Mouse (Mus musculus): ENCODE measurements around the gene Cdhr2.

Gene Cdhr2

GRCm38 (mm10) chr13:54753733-54754132 lies 52.5 kb downstream of the Cdhr2 start:
- no peak for DNase-seq

- DNase-seq: no peak
Observed at GRCm38 (mm10) chr13:54754169-54755080, 53.2 kb downstream of the Cdhr2 start.

- DNase-seq: no peak
Observed at GRCm38 (mm10) chr13:54755201-54755830, 54.1 kb downstream of the Cdhr2 start.

GRCm38 (mm10) chr13:54756156-54756712 lies 55.0 kb downstream of the Cdhr2 start:
- no peak for DNase-seq

- DNase-seq: no peak
Observed at GRCm38 (mm10) chr13:54757093-54757830, 56.0 kb downstream of the Cdhr2 start.

GRCm38 (mm10) chr13:54758045-54758755 lies 56.9 kb downstream of the Cdhr2 start:
- peak; percentile 84 to 90 for DNase-seq

- DNase-seq: no peak
Observed at GRCm38 (mm10) chr13:54758756-54759470, 57.7 kb downstream of the Cdhr2 start.

- DNase-seq: no peak
Observed at GRCm38 (mm10) chr13:54759496-54759895, 58.2 kb downstream of the Cdhr2 start.

GRCm38 (mm10) chr13:54760164-54760795 lies 59.0 kb downstream of the Cdhr2 start:
- DNase-seq: no peak

GRCm38 (mm10) chr13:54760906-54761305 lies 59.6 kb downstream of the Cdhr2 start:
- DNase-seq: no peak

- no peak for DNase-seq
Observed at GRCm38 (mm10) chr13:54765281-54766191, 64.3 kb downstream of the Cdhr2 start.

GRCm38 (mm10) chr13:54766192-54766768 lies 65.0 kb downstream of the Cdhr2 start, which contains the start of gene Sncb:
Gene Sncb, minus strand, starts transcription at chr13:54766595.
- peak; percentile 56 to 62 for DNase-seq

- no peak for DNase-seq
Observed at GRCm38 (mm10) chr13:54767012-54767411, 65.8 kb downstream of the Cdhr2 start.

GRCm38 (mm10) chr13:54780592-54780991 lies 79.3 kb downstream of the Cdhr2 start:
- DNase-seq: peak; percentile 18 to 45

- DNase-seq: no peak
Observed at GRCm38 (mm10) chr13:54781086-54781485, 79.8 kb downstream of the Cdhr2 start.

GRCm38 (mm10) chr13:54783235-54783634 lies 82.0 kb downstream of the Cdhr2 start:
- no peak for DNase-seq

- DNase-seq: no peak
Observed at GRCm38 (mm10) chr13:54783698-54784097, 82.4 kb downstream of the Cdhr2 start, which contains the start of gene Eif4e1b. Gene Eif4e1b, plus strand, starts transcription at chr13:54783998.

Data from lung, postnatal 4 days (tissue).